Mouse (Mus musculus) left cerebral cortex, postnatal 10 days (tissue): ENCODE results near the gene Cenpv. TPM values are rescaled to one million over a fixed set of nuclear protein-coding genes. Genes with fewer than 3 reads are reported as not detected.

Experiments used
- DNase-seq, 2 experiments: peaks; one replicate each; pipeline ENCODE4 v3.0.0; 2021 to 2022; ENCODE audit warnings: low spot score in 2 of 2, mixed read lengths in 1 of 2; ENCODE audit errors: extremely low spot score in 1 of 2
- intact Hi-C: fragments of 180-260 bp; cut with DNase I; formaldehyde crosslinking; loops from one replicate; pipeline ENCODE4 v1.15.1; 2025
- total RNA-seq, 2 experiments: library from RNA; stranded (reverse); gene quantifications; 2 replicates each; pipeline ENCODE4 v1.2.3; 2021

Gene Cenpv
- total RNA-seq, 2 experiments from 2014 or later: 38.0 to 42.0 TPM

- intact Hi-C loops: no loop called here
- no peak for DNase-seq
These were observed 16.0 kb upstream of the Cenpv start for GRCm38 (mm10) chr11:62554934-62555517.

- no peak for DNase-seq
- intact Hi-C loops: no loop called here
These were observed 15.2 kb upstream of the Cenpv start for GRCm38 (mm10) chr11:62554163-62554855.

- no peak for DNase-seq
- intact Hi-C loops: no loop called here
These were observed 14.6 kb upstream of the Cenpv start for GRCm38 (mm10) chr11:62553633-62554032.

GRCm38 (mm10) chr11:62553186-62553585 is 14.1 kb upstream of the Cenpv start:
- intact Hi-C loops: no loop called here
- DNase-seq: no peak

- DNase-seq: peak; percentile 91 to 96
- intact Hi-C loops: loop anchor here (2.0 kb wide), 2 partner anchors 51 to 95 kb away; no protein-coding TSS in a partner anchor
These were observed 12.4 kb upstream of the Cenpv start for GRCm38 (mm10) chr11:62551226-62552119.

DNA sequence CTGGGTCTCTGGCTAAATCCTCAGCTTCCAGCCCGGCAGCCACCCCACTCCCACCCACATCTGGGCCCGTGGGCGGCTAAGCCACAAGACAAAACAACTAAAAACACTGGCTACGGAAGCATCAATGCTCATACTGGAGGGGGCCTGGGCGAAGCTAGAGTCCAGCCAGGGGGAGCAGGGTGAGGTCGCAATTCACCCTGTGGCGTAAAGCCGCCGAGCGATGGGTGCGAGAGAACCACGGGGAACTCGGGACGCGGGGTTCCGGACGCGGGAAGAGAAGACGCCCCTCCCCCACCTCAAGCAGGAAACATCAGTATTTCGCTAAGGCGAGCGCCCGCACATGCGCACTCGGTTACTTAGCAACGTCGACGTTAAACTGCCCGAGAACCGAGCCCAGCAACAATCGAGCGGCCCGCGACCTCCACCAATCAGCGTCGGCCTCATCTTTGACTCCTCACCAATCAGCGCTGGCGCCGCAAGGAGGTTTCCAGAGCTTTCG is 11.7 kb upstream of the Cenpv start, which contains the start of gene Ubb:
TSS of gene Ubb (plus strand) at position 445 of the 499 bp plus-strand sequence.
- intact Hi-C loops: loop anchor here (2.0 kb wide), 2 partner anchors 52 to 94 kb away; no protein-coding TSS in a partner anchor
- peak; percentile 100 for DNase-seq

DNA sequence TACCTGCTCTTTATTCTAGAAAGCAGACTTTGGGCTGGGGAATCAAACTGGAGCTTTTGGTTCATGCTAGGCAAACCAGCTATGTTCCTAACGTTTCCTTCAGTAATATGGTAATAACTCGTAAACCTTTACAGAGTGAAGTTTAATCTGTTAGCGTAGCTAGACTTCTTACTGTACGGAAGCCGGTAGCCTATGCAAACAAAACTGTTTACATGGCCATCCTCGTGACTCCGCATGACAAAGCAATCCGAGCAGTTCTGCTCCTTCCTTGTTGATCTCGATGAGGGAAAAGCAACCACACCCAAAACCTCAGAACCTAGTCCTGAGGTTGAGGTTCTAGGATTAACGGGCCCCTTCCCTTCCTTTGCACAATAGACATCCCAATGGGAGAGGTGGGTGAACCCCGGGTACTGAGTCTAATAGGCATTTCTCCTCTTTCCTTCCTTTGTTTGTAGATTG is 11.2 kb upstream of the Cenpv start:
- intact Hi-C loops: loop anchor here (2.0 kb wide), 2 partner anchors 53 to 93 kb away; no protein-coding TSS in a partner anchor
- DNase-seq: peak; percentile 45 to 70

DNA sequence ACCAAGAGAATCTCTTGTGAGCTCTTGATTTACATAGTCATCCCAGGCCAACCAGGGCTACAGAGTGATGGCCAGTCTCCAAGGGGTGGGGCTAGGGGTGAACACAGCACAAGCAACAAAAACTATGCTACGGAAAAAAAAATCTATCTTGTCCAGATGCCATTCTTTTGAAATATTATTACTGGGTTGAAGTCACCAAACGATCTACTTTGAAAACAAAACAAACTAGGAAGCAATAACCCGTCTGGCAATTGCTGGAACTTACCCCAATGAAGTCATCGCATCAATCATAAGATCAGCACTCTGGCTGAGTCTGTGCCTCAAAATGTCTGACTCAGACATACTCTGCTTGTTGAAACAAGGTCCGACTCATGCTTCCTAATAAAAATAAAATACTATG is 10.7 kb upstream of the Cenpv start:
- intact Hi-C loops: loop anchor here (2.0 kb wide), 2 partner anchors 53 to 93 kb away; no protein-coding TSS in a partner anchor
- peak; percentile 31 to 82 for DNase-seq

DNA sequence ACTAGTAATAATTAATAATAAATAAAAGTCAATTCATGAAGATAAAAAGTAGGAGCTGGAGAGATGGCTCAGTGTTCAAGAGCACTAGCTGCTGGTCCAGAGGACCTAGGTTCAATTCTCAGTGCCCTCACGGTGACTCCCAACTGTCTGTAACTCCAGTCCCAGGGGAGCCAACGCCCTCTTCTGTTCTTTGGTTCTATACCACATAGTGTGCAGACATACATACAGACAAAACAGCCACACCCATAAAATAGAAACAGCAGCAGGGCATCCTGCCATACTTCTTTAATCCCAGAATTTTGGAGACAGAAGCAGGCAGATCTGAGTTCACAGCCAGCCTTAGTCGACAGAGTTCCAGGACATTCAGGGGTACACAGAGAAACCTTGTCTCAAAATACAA is 4.9 kb upstream of the Cenpv start:
- no peak for DNase-seq

GRCm38 (mm10) chr11:62541581-62541980 is 2.5 kb upstream of the Cenpv start:
- intact Hi-C loops: no loop called here
- no peak for DNase-seq

More for the DNA sequence above, 4.9 kb upstream of the Cenpv start:
- intact Hi-C loops: no loop called here

- DNase-seq: no peak
- intact Hi-C loops: no loop called here
These were observed 1.9 kb upstream of the Cenpv start for GRCm38 (mm10) chr11:62540969-62541368.

DNA sequence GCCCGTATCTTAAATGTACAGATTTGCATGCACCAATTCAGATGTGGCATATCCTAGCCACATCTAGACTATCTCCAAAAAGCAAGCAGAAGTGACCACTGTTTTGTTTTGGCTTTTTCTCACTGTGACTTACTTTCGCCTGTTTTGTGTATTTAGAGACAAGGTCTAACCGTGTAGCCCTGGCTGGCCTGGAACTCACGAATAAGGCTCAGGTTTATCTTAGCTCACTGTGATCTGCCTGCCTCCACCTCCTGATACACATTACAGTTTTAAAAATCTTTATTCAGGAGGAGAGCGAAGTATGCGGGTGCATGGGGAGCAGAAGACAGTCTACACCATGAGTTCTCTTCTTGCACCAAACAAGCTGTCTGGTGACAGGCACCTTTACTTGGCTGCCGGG is 1.1 kb upstream of the Cenpv start:
- no peak for DNase-seq
- intact Hi-C loops: no loop called here

GRCm38 (mm10) chr11:62538321-62539088 is 556 bp downstream of the Cenpv start:
- intact Hi-C loops: loop anchor here (5.0 kb wide), 1 partner anchor 81 kb away; the partner anchor contains the start of genes Ncor1 and Pigl
- peak in 1 of 2 experiments; percentile 77 for DNase-seq

DNA sequence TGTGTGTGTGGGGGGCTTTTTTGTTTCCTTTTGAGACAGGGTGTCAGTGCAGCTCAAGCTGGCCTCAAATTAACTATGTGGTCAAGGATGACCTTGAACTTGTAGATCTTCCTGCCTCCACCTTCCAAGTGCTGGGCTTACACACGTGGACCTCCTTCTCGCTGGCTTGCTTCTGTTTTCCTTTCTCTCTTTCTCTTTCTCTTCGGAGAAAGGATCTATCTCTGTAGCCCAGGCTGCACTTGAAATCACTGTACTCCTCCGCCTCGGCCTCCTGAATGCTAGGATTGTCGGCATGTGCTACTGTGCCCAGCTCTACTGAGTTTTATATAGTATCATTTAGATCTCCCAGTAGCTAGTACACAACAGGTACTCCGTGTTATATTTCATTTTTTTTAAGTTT is 1.5 kb downstream of the Cenpv start:
- intact Hi-C loops: loop anchor here (5.0 kb wide), 1 partner anchor 80 kb away; the partner anchor contains the start of genes Ncor1 and Pigl
- no peak for DNase-seq

DNA sequence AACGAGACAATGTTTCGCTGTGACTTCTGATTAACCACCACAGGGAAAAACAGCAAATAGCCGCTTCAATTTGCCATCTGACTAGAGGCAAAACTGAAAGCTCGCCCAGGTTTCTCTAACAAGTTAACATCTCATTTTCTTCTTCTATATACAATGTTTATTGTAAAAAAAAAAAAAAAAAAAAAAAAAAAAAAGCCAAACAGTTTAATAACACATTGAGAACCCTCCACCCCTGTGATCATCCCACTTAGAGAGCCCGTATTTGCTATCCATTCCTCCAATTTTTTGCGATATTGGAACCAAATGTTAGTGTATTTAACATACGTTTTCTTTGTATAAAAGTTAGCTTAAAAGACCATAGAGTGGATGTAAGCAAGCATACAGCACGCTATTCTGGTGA is 2.0 kb downstream of the Cenpv start:
- DNase-seq: no peak
- intact Hi-C loops: loop anchor here (5.0 kb wide), 1 partner anchor 80 kb away; the partner anchor contains the start of genes Ncor1 and Pigl

GRCm38 (mm10) chr11:62522283-62522682 is 16.8 kb downstream of the Cenpv start:
- intact Hi-C loops: no loop called here
- no peak for DNase-seq

GRCm38 (mm10) chr11:62518991-62519390 is 20.1 kb downstream of the Cenpv start:
- DNase-seq: no peak
- intact Hi-C loops: no loop called here

DNA sequence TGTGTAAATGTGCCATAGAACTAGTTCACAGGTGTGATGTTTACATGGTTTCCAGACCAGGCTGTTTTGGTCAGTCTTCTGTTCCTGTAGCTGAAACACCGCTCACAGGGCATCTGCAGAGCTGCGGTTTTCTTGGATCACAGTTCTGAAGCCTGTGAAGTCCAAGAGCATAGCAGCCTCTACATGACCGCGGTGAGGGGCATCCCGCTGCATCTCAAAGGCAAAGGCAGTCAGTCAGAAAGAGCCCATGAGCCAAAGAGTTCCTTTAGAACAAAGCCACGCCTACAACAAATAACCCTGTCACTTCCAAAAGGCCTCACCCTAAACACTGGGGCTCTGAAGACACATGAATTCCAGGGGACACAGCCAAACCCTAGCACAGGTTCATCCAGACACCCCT is 25.8 kb downstream of the Cenpv start:
- no peak for DNase-seq
- intact Hi-C loops: no loop called here
